Mouse (Mus musculus) right cerebral cortex, postnatal 4 days (tissue): ENCODE measurements around the gene Olfr1022.

Experiments
- DNase-seq: peaks from one replicate; pipeline ENCODE4 v3.0.0-alpha.2; 2022

Olfr1022 gene

GRCm38 (mm10) chr2:85868294-85868693 is at the start of gene Olfr1022:
TSS of gene Olfr1022 (plus strand) at chr2:85868594.
- no peak for DNase-seq

- DNase-seq: no peak
These were observed 23.0 kb upstream of the Olfr1022 start, which contains the start of gene Olfr1019 for GRCm38 (mm10) chr2:85845383-85845782. TSS of gene Olfr1019 (minus strand) at chr2:85845483.

GRCm38 (mm10) chr2:85846730-85847129 is 21.7 kb upstream of the Olfr1022 start, which contains the start of gene Olfr1020:
TSS of gene Olfr1020 (plus strand) at chr2:85847030.
- no peak for DNase-seq

- no peak for DNase-seq
These were observed 16.9 kb downstream of the Olfr1022 start, which contains the start of gene Olfr1023 for GRCm38 (mm10) chr2:85885340-85885739. TSS of gene Olfr1023 (plus strand) at chr2:85885640.

- DNase-seq: no peak
These were observed 36.6 kb downstream of the Olfr1022 start, which contains the start of gene Olfr1024 for GRCm38 (mm10) chr2:85904952-85905351. TSS of gene Olfr1024 (minus strand) at chr2:85905052.

GRCm38 (mm10) chr2:85913197-85913596 is 44.8 kb downstream of the Olfr1022 start:
- no peak for DNase-seq

DNA sequence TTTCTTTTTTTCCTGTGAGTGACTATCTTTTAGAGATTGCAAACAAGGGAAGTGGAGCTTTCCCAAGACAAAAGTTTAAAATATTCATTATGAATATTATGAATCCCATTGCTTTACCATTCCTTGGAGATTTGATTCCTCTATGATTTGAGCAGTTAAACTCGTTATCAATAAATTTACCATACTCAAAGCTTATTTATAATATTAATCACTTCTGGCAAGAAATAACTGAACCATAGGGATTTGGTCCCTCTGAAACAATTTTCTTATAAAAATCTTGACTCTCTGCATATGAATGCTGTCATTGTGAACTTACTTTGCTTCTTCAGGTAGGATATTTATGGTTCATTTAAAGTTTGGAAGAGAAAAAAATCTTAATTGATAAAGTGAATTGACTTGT is 46.5 kb downstream of the Olfr1022 start, which contains the start of gene Olfr1025-ps1:
Olfr1025-ps1 (plus strand) TSS at position 301 of the 400 bp plus-strand sequence.
- DNase-seq: no peak
